Mouse (Mus musculus): ENCODE measurements around the gene Gsdma3.

GRCm38 (mm10) chr11:98588833-98589281, 37.3 kb upstream of the Gsdma3 start:
- TF ChIP-seq EP300 (IDR thresholded peaks at IDR 0.05; ENCODE audit: low read depth): no peak
- no peak for TF ChIP-seq CTCF (IDR thresholded peaks at IDR 0.05; ENCODE audit: low read depth)

Data from heart, postnatal 0 days (tissue).